Mouse (Mus musculus) embryonic facial prominence, embryonic 10.5 days (tissue): ENCODE measurements around the gene Myo1d. TPM values are rescaled to one million over a fixed set of nuclear protein-coding genes. Genes with fewer than 3 reads are reported as not detected.

ENCODE experiments used
- DNase-seq: peaks from one replicate; pipeline ENCODE4 v3.0.0-alpha.2; 2017; ENCODE audit warnings: low spot score
- H3K27ac ChIP-seq: fragments of 300-500 bp; sonication (generic); replicated peaks from 2 replicates; pipeline ENCODE4 v1.5.1; 2016; ENCODE audit warnings: mild to moderate bottlenecking
- H3K27me3 ChIP-seq: fragments of 300-500 bp; sonication (generic); replicated peaks from 2 replicates; pipeline ENCODE4 v1.6.1; 2016; ENCODE audit warnings: low read depth, mild to moderate bottlenecking; ENCODE audit not compliant: poor library complexity, severe bottlenecking
- H3K36me3 ChIP-seq: fragments of 300-500 bp; sonication (generic); replicated peaks from 2 replicates; pipeline ENCODE4 v1.6.1; 2016; ENCODE audit warnings: mild to moderate bottlenecking, moderate library complexity
- H3K4me1 ChIP-seq: fragments of 300-500 bp; sonication (generic); 2 replicates; pipeline ENCODE4 v1.6.1; 2016
- H3K4me3 ChIP-seq: fragments of 300-500 bp; sonication (generic); 2 replicates; pipeline ENCODE4 v1.5.1; 2016; ENCODE audit warnings: mild to moderate bottlenecking, moderate library complexity
- H3K9me3 ChIP-seq: fragments of 300-500 bp; sonication (generic); 2 replicates; pipeline ENCODE4 v1.6.1; 2016; ENCODE audit warnings: mild to moderate bottlenecking
- WGBS: fragments of 180-500 bp; shearing (Covaris S2); methylation state at CpG from one replicate; pipeline ENCODE4 v1.1.7; 2016; 5-methylcytosine and 5-hydroxymethylcytosine counted together
- polyA plus RNA-seq: library from polyadenylated mRNA; unstranded; fragments of >200 nt; fragmentation: Nextera tagmentation; extraction: Ambion mirVana; gene quantifications from 2 replicates; pipeline ENCODE4 v1.2.1, GENCODE M21; 2016

Myo1d gene
- polyA plus RNA-seq, 1 experiment from 2014 or later: 4.0 TPM

DNA sequence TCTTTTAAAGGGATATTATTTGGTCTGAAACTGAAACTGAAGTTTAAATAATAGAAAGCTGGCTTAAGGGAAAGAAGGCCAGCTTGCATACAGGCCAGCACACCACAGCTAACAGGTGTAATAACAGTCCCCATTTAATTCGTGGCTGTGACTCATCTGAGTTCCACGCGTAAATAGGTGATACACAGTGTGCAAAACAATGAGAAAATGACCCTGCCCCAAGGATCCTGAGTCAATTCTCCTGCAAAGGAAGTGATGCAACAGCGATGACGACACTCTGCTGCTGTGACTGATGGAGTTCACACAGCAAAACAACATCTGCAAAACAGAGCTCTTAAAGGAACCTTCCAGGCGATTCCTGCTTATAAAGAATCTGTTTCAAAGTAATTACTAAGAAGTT, 68.5 kb downstream of the Myo1d start:
- DNase-seq: no peak
- Histone ChIP-seq H3K9me3 (no peaks in the 10 kb centered on the region), H3K27me3 (no peaks in the 10 kb centered on the region), H3K27ac (no peak overlapping the region), H3K4me1 (no peaks in the 10 kb centered on the region), H3K4me3 (no peak overlapping the region), H3K36me3 (no peaks in the 10 kb centered on the region)
- WGBS: 70% methylated on average over 6 of the region's 6 CpGs

- Histone ChIP-seq H3K27me3 (no peaks in the 10 kb centered on the region), H3K9me3 (no peaks in the 10 kb centered on the region), H3K27ac (no peak overlapping the region), H3K4me3 (no peak overlapping the region), H3K36me3 (no peaks in the 10 kb centered on the region), H3K4me1 (peaks cover 4% of the 10 kb centered on the region; the same call in 1 of the 2 replicates)
- 85% methylated on average over 4 of the region's 4 CpGs for WGBS
- no peak for DNase-seq
Observed at GRCm38 (mm10) chr11:80700611-80701010, 79.2 kb downstream of the Myo1d start.

DNA sequence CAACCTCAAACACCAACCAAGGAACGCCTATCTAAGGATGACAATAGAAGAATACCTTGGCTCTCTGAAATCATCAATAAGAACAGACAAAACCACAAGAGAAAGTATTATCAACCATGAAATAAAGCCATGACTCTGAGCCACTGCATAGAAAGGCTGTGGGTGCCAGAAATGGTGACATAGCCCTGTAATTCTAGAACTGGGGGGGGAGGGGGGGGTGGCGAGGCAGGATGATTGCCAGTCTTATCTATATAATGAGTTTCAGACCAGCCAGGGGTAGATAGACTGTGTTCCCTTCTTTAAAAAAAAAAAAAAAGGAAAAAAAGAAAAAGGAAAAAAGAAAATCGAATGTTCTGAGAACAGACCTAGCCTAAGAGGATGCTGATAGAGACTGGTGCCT, 81.1 kb downstream of the Myo1d start:
- no peak for DNase-seq
- Histone ChIP-seq H3K4me3 (no peak overlapping the region), H3K36me3 (no peaks in the 10 kb centered on the region), H3K27ac (no peak overlapping the region), H3K9me3 (no peaks in the 10 kb centered on the region), H3K27me3 (no peaks in the 10 kb centered on the region), H3K4me1 (peaks cover 4% of the 10 kb centered on the region; the same call in 1 of the 2 replicates)
- 77% methylated on average over 3 of the region's 3 CpGs for WGBS

DNA sequence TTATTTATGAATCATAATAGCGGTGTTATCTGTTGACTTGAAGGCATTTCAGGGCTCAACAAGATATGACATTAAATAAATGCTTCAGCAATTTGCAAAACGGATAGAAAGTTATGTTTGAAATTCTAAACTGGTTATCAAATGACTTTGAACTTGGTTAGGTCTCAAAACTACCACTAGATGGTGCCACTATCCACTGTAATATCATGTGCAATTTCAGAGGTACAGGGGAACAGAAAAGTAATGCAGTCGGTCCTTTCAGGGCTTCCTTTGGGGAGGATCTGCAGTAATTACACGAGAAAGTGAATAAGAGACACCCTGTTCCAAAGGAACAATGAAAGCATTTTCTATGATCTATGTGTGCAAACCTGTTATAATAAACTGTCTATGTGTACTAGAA, 83.5 kb downstream of the Myo1d start:
- Histone ChIP-seq H3K36me3 (no peaks in the 10 kb centered on the region), H3K4me1 (no peaks in the 10 kb centered on the region), H3K27me3 (no peaks in the 10 kb centered on the region), H3K9me3 (no peaks in the 10 kb centered on the region), H3K27ac (no peak overlapping the region), H3K4me3 (no peak overlapping the region)
- WGBS: 15% methylated on average over 4 of the region's 4 CpGs
- DNase-seq: no peak

DNA sequence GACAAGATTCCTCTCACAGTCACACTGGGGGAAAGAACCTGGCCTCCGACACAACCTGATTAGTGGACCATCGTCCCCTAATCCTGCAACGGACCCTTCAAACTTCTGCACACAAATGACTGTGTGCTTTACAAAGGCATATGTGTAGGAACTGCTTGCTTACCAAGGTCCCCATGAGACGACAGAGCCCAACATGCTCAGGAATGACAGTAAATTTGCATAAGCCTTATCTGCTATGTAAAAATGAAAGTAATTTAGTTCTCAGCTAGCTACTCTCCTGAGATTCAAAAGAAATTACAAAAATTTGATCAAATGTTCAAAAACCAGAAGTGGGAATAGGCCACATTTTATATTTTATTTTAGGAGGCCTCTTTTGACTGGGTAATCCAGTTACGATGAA, 95.2 kb downstream of the Myo1d start:
- no peak for DNase-seq
- Histone ChIP-seq H3K27ac (no peak overlapping the region), H3K4me3 (no peak overlapping the region), H3K36me3 (no peaks in the 10 kb centered on the region), H3K4me1 (no peaks in the 10 kb centered on the region), H3K9me3 (no peaks in the 10 kb centered on the region), H3K27me3 (no peaks in the 10 kb centered on the region)
- WGBS: 87% methylated on average over 5 of the region's 5 CpGs

DNA sequence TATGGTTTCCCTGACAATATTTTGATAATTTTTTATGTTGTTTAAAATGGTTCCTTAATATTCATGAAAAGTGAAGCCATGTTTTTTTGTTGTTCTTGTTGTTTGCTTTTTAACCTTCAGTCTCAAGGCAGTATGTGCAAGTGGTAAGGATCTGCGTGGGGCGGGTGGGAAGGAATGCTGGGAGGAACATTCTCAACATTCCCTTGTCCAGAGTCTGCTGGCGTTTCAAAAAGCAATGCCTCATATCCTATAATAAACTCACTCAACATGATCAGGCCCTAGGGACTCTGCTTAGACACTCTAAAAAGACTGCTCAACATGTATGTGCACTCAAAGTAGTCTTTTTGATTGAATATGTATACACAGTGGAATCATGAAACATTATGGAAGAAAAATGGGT, 97.1 kb downstream of the Myo1d start:
- Histone ChIP-seq H3K4me1 (no peaks in the 10 kb centered on the region), H3K36me3 (no peaks in the 10 kb centered on the region), H3K27me3 (no peaks in the 10 kb centered on the region), H3K27ac (no peak overlapping the region), H3K9me3 (no peaks in the 10 kb centered on the region), H3K4me3 (no peak overlapping the region)
- DNase-seq: no peak
- WGBS: 60% methylated on average over 3 of the region's 3 CpGs

DNA sequence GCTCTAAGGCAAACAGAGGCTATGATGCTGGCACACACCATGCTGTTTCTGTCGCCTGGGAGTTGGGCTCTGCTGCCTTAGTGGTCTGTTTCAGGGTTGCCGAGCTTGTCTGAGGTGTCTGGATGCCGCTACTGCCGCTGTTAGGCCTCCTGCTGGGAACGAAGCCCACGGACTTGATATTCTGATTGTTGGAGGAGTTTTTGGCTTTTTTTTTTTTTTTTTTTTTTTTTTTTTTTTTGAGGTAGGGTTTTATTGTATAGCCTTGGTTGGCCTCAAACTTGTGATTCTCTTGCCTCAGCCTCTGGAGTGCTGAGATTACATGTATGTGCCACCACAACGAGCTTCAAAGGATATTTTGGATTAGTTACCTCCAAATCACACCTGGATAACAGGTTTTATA, 106.8 kb downstream of the Myo1d start:
- no peak for DNase-seq
- Histone ChIP-seq H3K9me3 (no peaks in the 10 kb centered on the region), H3K4me1 (no peaks in the 10 kb centered on the region), H3K4me3 (no peak overlapping the region), H3K27ac (no peak overlapping the region), H3K27me3 (no peaks in the 10 kb centered on the region), H3K36me3 (no peaks in the 10 kb centered on the region)
- WGBS: 45% methylated on average over 7 of the region's 7 CpGs

DNA sequence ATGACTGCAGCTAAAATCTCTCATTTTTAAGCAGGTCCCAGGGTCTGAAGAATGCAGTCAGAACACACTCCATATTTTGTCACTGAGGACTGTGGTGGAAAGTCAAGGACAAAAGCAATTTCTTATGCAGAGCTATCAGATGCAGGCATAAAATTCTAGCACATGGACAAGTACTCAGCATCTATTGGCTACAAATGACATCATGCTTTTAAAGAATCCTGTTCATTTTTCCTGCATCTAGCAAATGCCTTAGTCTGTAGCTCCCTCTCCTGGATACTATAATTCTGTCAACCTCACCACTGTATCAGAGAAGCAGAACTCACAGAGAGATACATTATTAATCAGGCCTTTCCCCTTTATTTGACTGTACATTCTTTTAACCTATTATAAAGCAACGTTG, 109.4 kb downstream of the Myo1d start:
- Histone ChIP-seq H3K4me3 (no peak overlapping the region), H3K9me3 (no peaks in the 10 kb centered on the region), H3K4me1 (no peaks in the 10 kb centered on the region), H3K27ac (no peak overlapping the region), H3K36me3 (no peaks in the 10 kb centered on the region), H3K27me3 (no peaks in the 10 kb centered on the region)
- no peak for DNase-seq
- WGBS: 43% methylated on average over 1 of the region's 1 CpGs

DNA sequence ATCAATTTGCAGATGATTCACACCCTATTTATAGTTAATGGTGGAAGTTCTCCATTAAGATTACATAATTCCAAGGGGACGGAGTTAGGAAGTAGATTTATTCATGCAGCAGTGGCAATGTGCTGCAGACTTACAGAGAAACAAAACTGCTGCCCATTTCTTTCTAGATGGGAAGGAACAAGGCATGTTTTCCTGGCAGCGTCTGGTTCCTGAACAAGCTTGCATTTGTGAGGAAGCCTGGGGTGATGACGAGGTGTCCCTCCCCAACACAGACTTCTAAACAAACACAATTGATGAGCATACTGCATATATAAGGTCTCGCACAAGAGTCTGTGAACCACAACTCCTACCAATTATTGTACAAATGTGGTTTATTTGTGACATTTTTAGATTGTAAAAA, 109.9 kb downstream of the Myo1d start:
- WGBS: 80% methylated on average over 4 of the region's 4 CpGs
- no peak overlapping the region for H3K27ac ChIP-seq

DNA sequence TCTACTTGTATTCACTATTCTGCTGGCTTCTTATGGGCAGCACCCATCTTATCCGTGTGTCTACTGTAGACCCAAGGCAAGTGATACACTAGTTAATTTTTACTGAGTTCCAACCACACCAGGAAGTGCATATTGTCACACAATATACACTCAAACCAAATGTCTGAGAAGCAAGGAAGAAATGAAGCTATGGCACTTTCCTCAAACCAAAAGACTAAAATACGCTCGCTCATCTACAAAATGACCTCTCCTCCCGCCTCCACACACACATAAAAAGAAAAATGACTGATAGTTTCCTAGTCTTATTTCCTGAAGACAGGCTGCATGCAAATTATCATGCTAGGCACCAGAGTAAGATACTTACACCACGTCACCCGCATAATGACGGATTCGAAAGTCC, 113.6 kb downstream of the Myo1d start:
- WGBS: 94% methylated on average over 8 of the region's 8 CpGs

More for the DNA sequence above, 109.9 kb downstream of the Myo1d start:
- DNase-seq: no peak
- H3K36me3 ChIP-seq: no peaks in the 10 kb centered on the region
- no peaks in the 10 kb centered on the region for H3K27me3 ChIP-seq
- no peaks in the 10 kb centered on the region for H3K9me3 ChIP-seq
- H3K4me1 ChIP-seq: no peaks in the 10 kb centered on the region
- H3K4me3 ChIP-seq: no peak overlapping the region

GRCm38 (mm10) chr11:80664261-80664660, 115.6 kb downstream of the Myo1d start:
- H3K4me1 ChIP-seq: no peaks in the 10 kb centered on the region
- H3K9me3 ChIP-seq: no peaks in the 10 kb centered on the region
- H3K27me3 ChIP-seq: no peaks in the 10 kb centered on the region
- WGBS: 84% methylated on average over 3 of the region's 3 CpGs
- H3K27ac ChIP-seq: no peak overlapping the region
- DNase-seq: no peak
- no peak overlapping the region for H3K4me3 ChIP-seq
- H3K36me3 ChIP-seq: no peaks in the 10 kb centered on the region

More for the DNA sequence above, 113.6 kb downstream of the Myo1d start:
- Histone ChIP-seq H3K4me3 (no peak overlapping the region), H3K27ac (no peak overlapping the region), H3K4me1 (no peaks in the 10 kb centered on the region), H3K9me3 (no peaks in the 10 kb centered on the region), H3K27me3 (no peaks in the 10 kb centered on the region), H3K36me3 (no peaks in the 10 kb centered on the region)
- no peak for DNase-seq

- 89% methylated on average over 5 of the region's 5 CpGs for WGBS
- Histone ChIP-seq H3K27me3 (no peaks in the 10 kb centered on the region), H3K4me3 (no peak overlapping the region), H3K4me1 (no peaks in the 10 kb centered on the region), H3K9me3 (no peaks in the 10 kb centered on the region), H3K27ac (no peak overlapping the region), H3K36me3 (no peaks in the 10 kb centered on the region)
- no peak for DNase-seq
Observed at GRCm38 (mm10) chr11:80645111-80645510, 134.7 kb downstream of the Myo1d start.

GRCm38 (mm10) chr11:80628992-80629865, 150.6 kb downstream of the Myo1d start:
- Histone ChIP-seq H3K27ac (no peak overlapping the region), H3K27me3 (no peaks in the 10 kb centered on the region), H3K36me3 (no peaks in the 10 kb centered on the region), H3K4me1 (0 out of 2 replicates have a peak, but pooled peaks cover 2% of the 10 kb centered on the region), H3K9me3 (no peaks in the 10 kb centered on the region), H3K4me3 (no peak overlapping the region)
- DNase-seq: no peak
- 88% methylated on average over 10 of the region's 10 CpGs for WGBS
